Mouse (Mus musculus) intestine, embryonic 15.5 days (tissue): ENCODE results near the gene Ccdc194. TPM values are rescaled to one million over a fixed set of nuclear protein-coding genes. Genes with fewer than 3 reads are reported as not detected.
"Not testable (repeated sequence)": the region's sequence is repeated elsewhere in the genome, so short reads cannot be mapped to it uniquely, and the experiment has no call there.

Experiments
- ATAC-seq: fragments of 200-750 bp; cut with Nextera tagmentation; 2 replicates; pipeline ENCODE4 v1.8.0; 2017; ENCODE audit warnings: moderate TSS enrichment, moderate library complexity
- H3K27ac ChIP-seq: fragments of 300-500 bp; sonication (generic); 2 replicates; pipeline ENCODE4 v1.5.1; 2015; ENCODE audit warnings: mild to moderate bottlenecking, inconsistent platforms
- H3K27me3 ChIP-seq: fragments of 300-500 bp; sonication (generic); replicated peaks from 2 replicates; pipeline ENCODE4 v1.6.1; 2015; ENCODE audit warnings: inconsistent platforms
- H3K36me3 ChIP-seq: fragments of 300-500 bp; sonication (generic); 2 replicates; pipeline ENCODE4 v1.6.1; 2015; ENCODE audit warnings: inconsistent platforms
- H3K4me1 ChIP-seq: fragments of 300-500 bp; sonication (generic); replicated peaks from 2 replicates; pipeline ENCODE4 v1.6.1; 2015; ENCODE audit warnings: inconsistent platforms
- H3K4me2 ChIP-seq: fragments of 300-500 bp; sonication (generic); replicated peaks from 2 replicates; pipeline ENCODE4 v1.6.1; 2015; ENCODE audit warnings: mild to moderate bottlenecking, inconsistent platforms
- H3K4me3 ChIP-seq: fragments of 300-500 bp; sonication (generic); replicated peaks from 2 replicates; pipeline ENCODE4 v1.5.1; 2015; ENCODE audit warnings: inconsistent platforms
- H3K9ac ChIP-seq: fragments of 300-500 bp; sonication (generic); 2 replicates; pipeline ENCODE4 v1.6.1; 2015; ENCODE audit warnings: inconsistent platforms
- H3K9me3 ChIP-seq: fragments of 300-500 bp; sonication (generic); 2 replicates; pipeline ENCODE4 v1.6.1; 2016; ENCODE audit warnings: inconsistent platforms
- WGBS: fragments of 180-500 bp; shearing (Covaris S2); methylation state at CpG from one replicate; pipeline ENCODE4 v1.1.7; 2015; 5-methylcytosine and 5-hydroxymethylcytosine counted together
- polyA plus RNA-seq: library from polyadenylated mRNA; unstranded; fragments of >200 nt; fragmentation: Nextera tagmentation; extraction: Ambion mirVana; gene quantifications from 2 replicates; pipeline ENCODE4 v1.2.1, GENCODE M21; 2015

Gene Ccdc194
- polyA plus RNA-seq, 1 experiment from 2014 or later = 0.43 TPM

GRCm38 (mm10) chr8:71521634-71522033 is 3.9 kb downstream of the Ccdc194 start:
- Histone ChIP-seq H3K4me3 (no peak overlapping the region), H3K36me3 (no peaks in the 10 kb centered on the region), H3K4me1 (peaks cover 13% of the 10 kb centered on the region), H3K9me3 (no peaks in the 10 kb centered on the region), H3K27me3 (peaks cover 11% of the 10 kb centered on the region), H3K9ac (peak overlapping the region; percentile 8), H3K4me2 (peak overlapping the region; percentile 38), H3K27ac (no peak overlapping the region)
- WGBS = 4% methylated on average over 17 of the region's 17 CpGs
- peak; percentile 80 for ATAC-seq

GRCm38 (mm10) chr8:71519037-71519825 is 6.3 kb downstream of the Ccdc194 start:
- not testable (repeated sequence) for H3K27ac ChIP-seq, H3K27me3 ChIP-seq, H3K9me3 ChIP-seq, H3K4me3 ChIP-seq, H3K36me3 ChIP-seq, ATAC-seq, H3K4me1 ChIP-seq, H3K4me2 ChIP-seq, H3K9ac ChIP-seq
- WGBS = 44% methylated on average over 10 of the region's 10 CpGs

- Histone ChIP-seq H3K27me3 (no peaks in the 10 kb centered on the region; the same call in 1 of the 2 replicates), H3K27ac (no peak overlapping the region), H3K9ac (no peak overlapping the region), H3K4me3 (no peak overlapping the region), H3K9me3 (no peaks in the 10 kb centered on the region), H3K4me2 (no peak overlapping the region), H3K36me3 (no peaks in the 10 kb centered on the region), H3K4me1 (peaks cover 6% of the 10 kb centered on the region; the same call in 1 of the 2 replicates)
- no peak for ATAC-seq
- WGBS = 6% methylated on average over 6 of the region's 6 CpGs
Measured at GRCm38 (mm10) chr8:71516786-71517185, 8.7 kb downstream of the Ccdc194 start.

- peaks cover 10% of the 10 kb centered on the region; the same call in 1 of the 2 replicates for H3K27me3 ChIP-seq
- H3K9ac ChIP-seq = no peak overlapping the region
- WGBS = 71% methylated on average over 5 of the region's 5 CpGs
- no peak overlapping the region for H3K27ac ChIP-seq
- no peaks in the 10 kb centered on the region for H3K36me3 ChIP-seq
- H3K4me1 ChIP-seq = 0 out of 2 replicates have a peak, but pooled peaks cover 3% of the 10 kb centered on the region
- H3K4me2 ChIP-seq = no peak overlapping the region
- no peak for ATAC-seq
- no peak overlapping the region for H3K4me3 ChIP-seq
- no peaks in the 10 kb centered on the region for H3K9me3 ChIP-seq
Measured at GRCm38 (mm10) chr8:71515043-71515442, 10.5 kb downstream of the Ccdc194 start.

- WGBS = 74% methylated on average over 15 of the region's 15 CpGs
- ATAC-seq = no peak
- no peak overlapping the region for H3K27ac ChIP-seq
- no peaks in the 10 kb centered on the region for H3K9me3 ChIP-seq
- no peak overlapping the region for H3K9ac ChIP-seq
- H3K36me3 ChIP-seq = no peaks in the 10 kb centered on the region
- H3K4me1 ChIP-seq = peaks cover 3% of the 10 kb centered on the region; the same call in 1 of the 2 replicates
- H3K27me3 ChIP-seq = peaks cover 18% of the 10 kb centered on the region
- no peak overlapping the region for H3K4me3 ChIP-seq
- no peak overlapping the region for H3K4me2 ChIP-seq
Measured at GRCm38 (mm10) chr8:71513018-71513754, 12.3 kb downstream of the Ccdc194 start.

GRCm38 (mm10) chr8:71511644-71512043 is 13.9 kb downstream of the Ccdc194 start, which contains the start of gene Plvap:
Gene Plvap, minus strand, starts transcription at chr8:71511752.
- Histone ChIP-seq H3K4me1 (peaks cover 14% of the 10 kb centered on the region), H3K27ac (no peak within 1 kb of the TSS; the same call in 1 of the 2 replicates), H3K9me3 (no peaks in the 10 kb centered on the region), H3K9ac (no peak within 1 kb of the TSS), H3K4me2 (peak within 1 kb of the TSS; percentile 35), H3K36me3 (no peaks in the 10 kb centered on the region), H3K27me3 (peaks cover 34% of the 10 kb centered on the region), H3K4me3 (peak within 1 kb of the TSS; percentile 16; the same call in 1 of the 2 replicates)
- 26% methylated on average over 14 of the region's 14 CpGs for WGBS
- peak; percentile 24; the same call in 1 of the 2 replicates for ATAC-seq

- 0 out of 2 replicates have a peak overlapping the region, but pooled peaks have one; percentile 12 for H3K4me3 ChIP-seq
Measured at GRCm38 (mm10) chr8:71509316-71509715, 16.2 kb downstream of the Ccdc194 start.

GRCm38 (mm10) chr8:71507589-71508104 is 17.9 kb downstream of the Ccdc194 start:
- peaks cover 14% of the 10 kb centered on the region for H3K4me1 ChIP-seq
- peak overlapping the region; percentile 40 for H3K4me3 ChIP-seq
- H3K9ac ChIP-seq = peak overlapping the region; percentile 39
- no peaks in the 10 kb centered on the region for H3K9me3 ChIP-seq
- peak overlapping the region; percentile 88 for H3K4me2 ChIP-seq
- H3K36me3 ChIP-seq = no peaks in the 10 kb centered on the region
- peaks cover 43% of the 10 kb centered on the region for H3K27me3 ChIP-seq
- peak; percentile 88 for ATAC-seq
- WGBS = under 1% methylated on average over 61 of the region's 61 CpGs
- no peak overlapping the region for H3K27ac ChIP-seq

More at GRCm38 (mm10) chr8:71509316-71509715, 16.2 kb downstream of the Ccdc194 start:
- WGBS = 64% methylated on average over 2 of the region's 2 CpGs
- H3K9me3 ChIP-seq = no peaks in the 10 kb centered on the region
- no peak for ATAC-seq
- H3K9ac ChIP-seq = no peak overlapping the region
- peak overlapping the region; percentile 31; the same call in 1 of the 2 replicates for H3K4me2 ChIP-seq
- H3K36me3 ChIP-seq = no peaks in the 10 kb centered on the region
- peaks cover 43% of the 10 kb centered on the region for H3K27me3 ChIP-seq
- H3K27ac ChIP-seq = no peak overlapping the region
- peaks cover 14% of the 10 kb centered on the region for H3K4me1 ChIP-seq

GRCm38 (mm10) chr8:71505979-71506378 is 19.5 kb downstream of the Ccdc194 start:
- H3K4me3 ChIP-seq = no peak overlapping the region
- WGBS = 77% methylated on average over 4 of the region's 4 CpGs
- H3K4me2 ChIP-seq = no peak overlapping the region
- ATAC-seq = no peak
- H3K9me3 ChIP-seq = no peaks in the 10 kb centered on the region
- peaks cover 12% of the 10 kb centered on the region for H3K4me1 ChIP-seq
- H3K36me3 ChIP-seq = no peaks in the 10 kb centered on the region
- peaks cover 36% of the 10 kb centered on the region for H3K27me3 ChIP-seq
- no peak overlapping the region for H3K27ac ChIP-seq
- no peak overlapping the region for H3K9ac ChIP-seq

GRCm38 (mm10) chr8:71505326-71505725 is 20.2 kb downstream of the Ccdc194 start:
- Histone ChIP-seq H3K9me3 (no peaks in the 10 kb centered on the region), H3K27me3 (peaks cover 35% of the 10 kb centered on the region), H3K36me3 (no peaks in the 10 kb centered on the region), H3K27ac (no peak overlapping the region), H3K9ac (no peak overlapping the region), H3K4me2 (no peak overlapping the region), H3K4me3 (no peak overlapping the region), H3K4me1 (peaks cover 12% of the 10 kb centered on the region)
- no peak for ATAC-seq
- 92% methylated on average over 4 of the region's 4 CpGs for WGBS

- ATAC-seq = no peak
- 86% methylated on average over 4 of the region's 4 CpGs for WGBS
Measured at GRCm38 (mm10) chr8:71504349-71504748, 21.2 kb downstream of the Ccdc194 start.

More at GRCm38 (mm10) chr8:71504349-71504748, 21.2 kb downstream of the Ccdc194 start:
- H3K9ac ChIP-seq = no peak overlapping the region
- H3K36me3 ChIP-seq = no peaks in the 10 kb centered on the region
- no peak overlapping the region for H3K4me2 ChIP-seq
- H3K27me3 ChIP-seq = peaks cover 32% of the 10 kb centered on the region
- no peak overlapping the region for H3K27ac ChIP-seq
- H3K4me3 ChIP-seq = no peak overlapping the region
- H3K9me3 ChIP-seq = no peaks in the 10 kb centered on the region
- H3K4me1 ChIP-seq = peaks cover 14% of the 10 kb centered on the region
